Mouse (Mus musculus) CH12F3 (cell line): ENCODE measurements around the gene Sel1l3.

Experiments used
- in situ Hi-C: fragments of 300-500 bp; cut with MboI; formaldehyde crosslinking; loops from 2 replicates; pipeline ENCODE4 v1.14.3; 2020; ENCODE audit warnings: low sequenced_read_pairs

Sel1l3 gene

GRCm38 (mm10) chr5:53146049-53146683, 67.6 kb downstream of the Sel1l3 start:
- in situ Hi-C loops = no loop called here

GRCm38 (mm10) chr5:53142587-53142986, 71.1 kb downstream of the Sel1l3 start:
- in situ Hi-C loops = no loop called here

GRCm38 (mm10) chr5:53140158-53140927, 73.4 kb downstream of the Sel1l3 start:
- in situ Hi-C loops = no loop called here

- in situ Hi-C loops = no loop called here
These were observed 74.2 kb downstream of the Sel1l3 start for GRCm38 (mm10) chr5:53139566-53139965.

GRCm38 (mm10) chr5:53139140-53139539, 74.6 kb downstream of the Sel1l3 start:
- in situ Hi-C loops = no loop called here

- in situ Hi-C loops = no loop called here
These were observed 75.7 kb downstream of the Sel1l3 start for GRCm38 (mm10) chr5:53138025-53138424.

- in situ Hi-C loops = no loop called here
These were observed 77.7 kb downstream of the Sel1l3 start for GRCm38 (mm10) chr5:53135984-53136383.

GRCm38 (mm10) chr5:53134003-53134402, 79.7 kb downstream of the Sel1l3 start:
- in situ Hi-C loops = no loop called here

GRCm38 (mm10) chr5:53124701-53125100, 89.0 kb downstream of the Sel1l3 start:
- in situ Hi-C loops = loop anchor here (10.0 kb wide), 1 partner anchor 240 kb away; no protein-coding TSS in a partner anchor

- in situ Hi-C loops = loop anchor here (10.0 kb wide), 1 partner anchor 239 kb away; no protein-coding TSS in a partner anchor
These were observed 90.0 kb downstream of the Sel1l3 start for GRCm38 (mm10) chr5:53123525-53124286.

GRCm38 (mm10) chr5:53119689-53120088, 94.0 kb downstream of the Sel1l3 start:
- in situ Hi-C loops = loop anchor here (10.0 kb wide), 1 partner anchor 235 kb away; no protein-coding TSS in a partner anchor

GRCm38 (mm10) chr5:53118212-53118611, 95.5 kb downstream of the Sel1l3 start:
- in situ Hi-C loops = no loop called here

- in situ Hi-C loops = no loop called here
These were observed 99.0 kb downstream of the Sel1l3 start for GRCm38 (mm10) chr5:53114616-53115267.

GRCm38 (mm10) chr5:53112942-53113341, 100.8 kb downstream of the Sel1l3 start:
- in situ Hi-C loops = no loop called here

- in situ Hi-C loops = no loop called here
These were observed 102.7 kb downstream of the Sel1l3 start for GRCm38 (mm10) chr5:53111036-53111435.

GRCm38 (mm10) chr5:53110225-53110624, 103.5 kb downstream of the Sel1l3 start:
- in situ Hi-C loops = no loop called here

- in situ Hi-C loops = no loop called here
These were observed 105.1 kb downstream of the Sel1l3 start for GRCm38 (mm10) chr5:53108668-53109067.

GRCm38 (mm10) chr5:53108026-53108425, 105.7 kb downstream of the Sel1l3 start:
- in situ Hi-C loops = no loop called here

- in situ Hi-C loops = no loop called here
These were observed 107.0 kb downstream of the Sel1l3 start for GRCm38 (mm10) chr5:53106731-53107130.

GRCm38 (mm10) chr5:53106125-53106524, 107.6 kb downstream of the Sel1l3 start:
- in situ Hi-C loops = no loop called here

GRCm38 (mm10) chr5:53105716-53106115, 108.0 kb downstream of the Sel1l3 start:
- in situ Hi-C loops = no loop called here
